Mouse (Mus musculus): ENCODE data around the gene Paox.
A peak's percentile ranks its signal among the peaks of the same experiment; 100 is the strongest.
"Not testable (repeated sequence)": the region's sequence is repeated elsewhere in the genome, so short reads cannot be mapped to it uniquely, and the experiment has no call there.

The Paox gene

GRCm38 (mm10) chr7:140121338-140121910 lies 5.8 kb downstream of the Paox start:
- DNase-seq = no peak

DNA sequence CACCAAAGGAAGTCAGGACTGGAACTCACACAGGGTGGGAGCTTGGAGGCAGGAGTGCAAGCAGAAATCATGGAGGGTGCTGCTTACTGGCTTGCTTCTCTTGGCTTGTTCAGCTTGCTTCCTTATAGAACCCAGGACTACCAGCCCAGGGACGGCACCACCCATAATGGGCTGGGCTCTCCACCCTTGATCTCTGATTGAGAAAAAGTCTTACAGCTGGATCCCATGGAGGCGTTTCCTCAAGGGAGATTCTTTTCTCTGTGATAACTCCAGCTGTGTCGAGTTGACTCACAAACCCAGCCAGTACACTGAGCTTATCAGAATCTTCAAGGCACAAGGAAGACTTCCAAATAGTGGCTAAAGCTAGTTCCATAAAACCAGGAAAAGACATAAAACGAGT lies 7.2 kb downstream of the Paox start:
- no peak for DNase-seq

GRCm38 (mm10) chr7:140124382-140124781 lies 8.8 kb downstream of the Paox start:
- DNase-seq = no peak

- DNase-seq = peak; percentile 97 to 99
These were observed 9.9 kb downstream of the Paox start for GRCm38 (mm10) chr7:140125278-140126021.

DNA sequence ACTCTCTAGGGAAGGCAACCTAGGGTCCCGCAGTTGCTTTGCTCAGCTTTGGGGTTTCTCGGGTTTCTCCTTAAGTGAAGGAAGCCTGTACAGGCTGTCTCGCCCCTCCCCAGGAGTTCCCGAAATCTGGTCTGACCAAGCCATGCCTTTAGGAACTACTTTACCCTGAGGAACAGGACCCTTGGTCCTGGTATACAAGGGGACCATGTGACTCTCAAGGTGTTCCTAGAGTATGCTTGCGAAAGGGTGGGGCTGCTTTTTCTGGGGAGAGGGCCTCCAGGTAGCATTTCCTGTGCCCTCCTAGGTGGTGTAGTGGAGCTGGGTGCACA lies 10.4 kb downstream of the Paox start:
- no peak for DNase-seq

- DNase-seq = no peak
These were observed 11.3 kb downstream of the Paox start for GRCm38 (mm10) chr7:140126934-140127333.

GRCm38 (mm10) chr7:140127911-140128310 lies 12.3 kb downstream of the Paox start:
- no peak for DNase-seq

GRCm38 (mm10) chr7:140132184-140132583 lies 16.6 kb downstream of the Paox start:
- not testable (repeated sequence) for DNase-seq

GRCm38 (mm10) chr7:140134033-140134432 lies 18.4 kb downstream of the Paox start:
- DNase-seq = not testable (repeated sequence)

DNA sequence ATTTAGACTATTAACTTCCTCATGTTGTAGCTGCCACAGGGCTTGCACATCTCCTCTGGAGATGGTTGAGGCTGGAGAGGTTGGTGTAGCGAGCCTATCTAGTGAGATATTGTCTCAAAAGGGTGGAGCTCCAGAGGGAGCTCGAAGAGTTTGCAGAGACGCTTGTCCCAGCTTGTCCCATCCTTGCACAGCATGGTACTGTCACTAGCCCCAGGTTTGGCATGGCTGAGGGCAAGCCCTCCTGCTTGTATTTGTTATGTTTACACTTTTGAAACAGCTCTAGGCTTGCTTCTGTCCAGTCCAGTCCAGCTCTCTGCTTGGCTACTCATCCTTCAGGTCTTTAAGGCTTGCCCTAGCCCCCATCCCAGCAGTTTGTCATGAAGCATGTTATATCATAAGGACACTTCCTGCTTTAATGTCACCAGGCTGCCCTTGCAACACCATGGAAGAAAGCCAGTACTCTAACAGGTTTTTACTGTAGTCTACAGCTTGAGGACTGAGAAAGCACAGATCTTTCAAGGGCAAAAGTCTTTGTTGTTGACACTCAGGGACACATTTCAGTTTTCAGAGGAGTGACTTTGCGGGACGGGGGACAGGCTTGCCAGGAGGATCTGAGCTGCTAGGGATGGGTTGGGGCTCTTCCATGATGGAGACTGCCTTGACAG lies 19.6 kb downstream of the Paox start:
- DNase-seq = no peak

DNA sequence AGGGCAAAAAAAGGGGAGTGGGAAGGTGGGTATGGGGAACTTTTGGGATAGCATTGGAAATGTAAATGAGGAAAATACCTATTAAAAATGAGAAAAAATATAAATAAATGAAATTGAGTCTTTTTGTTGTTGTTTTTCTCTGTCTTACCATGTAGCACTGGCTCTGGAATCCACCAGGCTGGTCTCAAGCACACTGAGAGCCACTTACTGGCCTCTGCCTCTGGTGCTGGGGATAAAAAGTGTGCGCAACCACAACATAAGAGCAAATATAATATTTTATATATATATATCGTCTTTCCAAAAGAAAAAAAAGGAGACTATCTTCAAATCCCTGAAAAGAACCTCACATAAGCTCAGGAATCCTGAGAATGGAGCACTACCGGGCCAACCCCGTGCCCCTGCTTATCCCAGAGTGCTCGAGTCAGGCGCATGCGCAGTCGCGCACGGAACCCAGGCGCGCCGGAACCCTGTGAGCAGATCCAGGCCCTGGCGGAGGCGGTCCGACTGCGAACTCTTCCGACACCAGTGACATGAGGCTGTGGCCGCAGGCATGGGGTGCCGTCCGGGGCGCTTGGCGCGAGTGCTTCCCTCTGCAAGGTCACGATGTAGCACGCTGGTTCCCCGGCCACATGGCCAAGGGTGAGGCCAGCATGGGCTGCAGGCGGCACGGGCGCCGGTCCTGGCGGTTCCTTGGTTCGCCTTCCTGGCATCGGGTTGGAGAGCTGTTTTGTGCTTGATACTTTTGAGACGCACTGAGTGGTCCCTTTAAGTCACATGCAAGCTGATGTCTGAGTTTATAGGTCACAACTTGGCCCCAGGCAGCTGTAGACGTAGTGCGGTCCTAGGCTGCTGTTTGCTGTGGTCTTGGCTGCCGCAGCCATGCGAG lies 21.8 kb downstream of the Paox start, which contains the start of gene Mtg1:
Gene Mtg1 (plus strand): TSS at position 430 of the 886 bp plus-strand sequence.
- peak; percentile 95 to 97 for DNase-seq

DNA sequence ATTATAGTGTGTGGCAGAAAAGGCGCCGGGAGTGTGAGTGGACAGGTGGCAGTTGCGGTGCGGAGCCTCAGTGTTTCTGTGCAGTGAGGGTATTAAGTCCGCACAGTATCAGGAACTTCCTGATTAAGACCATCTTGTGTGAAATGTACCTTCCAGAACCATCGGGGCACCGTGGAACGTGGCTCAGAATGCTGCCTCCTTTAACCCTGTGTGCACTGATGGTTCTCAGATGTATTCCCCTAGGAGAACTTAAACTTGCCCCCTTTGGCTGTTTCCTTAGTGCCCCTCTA lies 22.4 kb downstream of the Paox start:
- no peak for DNase-seq

- peak; percentile 73 to 85 for DNase-seq
These were observed 25.8 kb downstream of the Paox start for GRCm38 (mm10) chr7:140141350-140141749.

- no peak for DNase-seq
These were observed 29.0 kb downstream of the Paox start for GRCm38 (mm10) chr7:140144550-140144949.

GRCm38 (mm10) chr7:140153383-140153782 lies 37.8 kb downstream of the Paox start:
- peak in 1 of 2 experiments; percentile 42 for DNase-seq

DNA sequence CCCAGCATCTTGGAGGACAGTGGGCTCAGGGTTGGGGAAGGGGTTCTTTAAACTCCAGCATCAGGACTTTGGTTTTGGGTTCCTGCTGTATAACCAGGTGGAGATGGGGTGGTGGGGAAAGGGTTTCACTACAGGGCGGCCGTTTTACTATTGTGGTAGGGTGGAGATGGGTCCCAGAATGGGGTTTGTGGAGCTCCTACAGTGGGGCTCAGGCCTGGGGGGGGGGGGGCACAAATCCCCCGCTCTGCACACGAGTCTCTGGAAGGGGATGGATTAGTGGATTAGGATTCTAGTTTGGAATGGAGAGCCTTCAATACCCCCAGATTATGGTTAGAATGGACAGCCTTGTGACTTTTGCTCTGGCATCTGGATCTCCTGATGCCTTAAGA lies 38.2 kb downstream of the Paox start:
- DNase-seq = no peak

- DNase-seq = no peak
These were observed 38.8 kb downstream of the Paox start, which contains the start of gene Sprn for GRCm38 (mm10) chr7:140154218-140154927. TSS of gene Sprn (minus strand) at chr7:140154877.

- DNase-seq = no peak
These were observed 44.8 kb downstream of the Paox start for GRCm38 (mm10) chr7:140160363-140160762.

DNA sequence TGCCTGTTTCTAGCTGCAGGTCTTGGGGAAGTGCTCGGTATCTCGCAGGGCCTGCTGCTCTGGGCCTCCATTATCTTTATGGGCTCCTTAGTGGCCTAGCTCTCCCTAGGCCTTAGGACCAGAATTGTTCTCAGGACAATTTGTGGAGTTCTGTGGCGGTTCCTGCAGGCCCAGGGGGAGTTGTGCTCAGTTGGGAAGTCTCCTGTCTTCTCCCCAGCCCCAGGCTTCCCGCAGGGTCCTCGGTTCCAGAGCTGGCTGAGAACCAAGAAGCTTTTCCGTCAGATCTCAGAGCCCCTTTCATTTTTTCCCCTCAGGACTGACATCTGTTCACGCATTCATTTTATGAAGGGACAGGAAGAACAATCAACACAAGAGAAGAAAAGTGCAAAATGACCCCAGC lies 49.1 kb downstream of the Paox start, which contains the start of gene Olfr522:
Gene Olfr522 (minus strand): TSS at position 101 of the 400 bp plus-strand sequence.
- DNase-seq = no peak

DNA sequence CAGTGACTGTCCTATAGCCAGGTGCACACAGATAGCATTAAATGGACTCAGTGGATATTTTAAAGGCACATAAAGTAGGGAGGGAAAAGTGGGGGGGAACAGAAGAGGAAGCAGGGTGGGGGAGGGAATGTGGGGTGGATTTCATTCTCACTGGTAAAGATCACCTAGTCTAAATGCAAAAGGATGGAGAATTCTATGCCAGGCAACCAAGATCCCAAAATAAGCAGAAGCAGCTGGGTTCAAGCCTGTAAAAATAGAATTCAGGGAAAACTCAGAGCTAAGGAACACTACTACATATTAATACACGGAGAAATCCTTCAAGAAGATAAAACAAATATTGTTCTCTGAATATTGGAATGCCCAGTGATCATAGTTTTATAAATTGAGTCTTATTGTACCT lies 52.4 kb downstream of the Paox start:
- no peak for DNase-seq

DNA sequence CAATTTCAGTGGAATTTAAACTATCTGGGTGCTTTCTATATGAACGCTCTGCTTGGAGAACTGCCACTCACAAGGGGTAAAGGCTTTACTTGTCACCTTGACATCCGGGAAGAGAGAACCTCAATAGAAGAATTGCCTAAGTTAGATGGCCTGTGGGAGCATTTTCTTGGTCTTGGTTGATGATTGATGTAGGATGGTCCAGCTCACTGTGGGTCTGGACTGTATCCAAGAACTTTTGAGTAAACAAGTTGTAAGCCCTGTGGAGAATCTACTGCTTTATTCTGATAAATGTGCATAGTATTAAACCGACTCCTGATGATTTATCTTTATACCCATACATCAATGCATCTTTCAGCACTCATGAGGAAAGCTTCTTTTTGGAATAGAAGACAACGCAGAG lies 53.8 kb downstream of the Paox start:
- DNase-seq = peak in 1 of 2 experiments; percentile 49

DNA sequence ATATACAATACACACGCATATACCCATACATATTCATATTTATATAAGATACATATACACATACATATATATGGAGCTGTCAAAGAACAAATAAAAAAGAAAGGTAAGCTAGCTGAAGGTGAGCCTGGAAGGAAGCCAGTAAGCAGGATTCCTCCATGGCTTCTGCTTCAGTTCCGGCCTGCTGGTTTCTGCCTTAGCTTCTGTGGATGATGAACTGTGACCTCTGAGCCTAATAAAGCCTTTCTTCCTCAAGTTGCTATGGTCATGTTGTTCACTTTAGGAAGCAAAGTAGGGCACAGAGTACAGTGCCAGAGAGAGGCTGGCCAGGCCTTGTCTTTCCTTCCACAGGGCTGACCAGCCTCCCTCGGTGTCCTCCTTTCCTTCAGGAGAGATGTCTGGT lies 55.3 kb downstream of the Paox start:
- peak; percentile 51 to 60 for DNase-seq
